Mouse (Mus musculus) midbrain, embryonic 13.5 days (tissue): ENCODE data around the gene 6030498E09Rik. TPM values are rescaled to one million over a fixed set of nuclear protein-coding genes. Genes with fewer than 3 reads are reported as not detected.
A peak's percentile ranks its signal among the peaks of the same experiment; 100 is the strongest.

ENCODE experiments used
- ATAC-seq: fragments of 200-750 bp; cut with Nextera tagmentation; 2 replicates; pipeline ENCODE4 v1.8.0; 2017; ENCODE audit warnings: mild to moderate bottlenecking, moderate TSS enrichment, moderate library complexity
- H3K27ac ChIP-seq: fragments of 300-500 bp; sonication (generic); 2 replicates; pipeline ENCODE4 v1.5.1; 2015; ENCODE audit warnings: inconsistent platforms, mild to moderate bottlenecking, moderate library complexity
- H3K27me3 ChIP-seq: fragments of 300-500 bp; sonication (generic); 2 replicates; pipeline ENCODE4 v1.6.1; 2015; ENCODE audit warnings: mild to moderate bottlenecking, inconsistent platforms
- H3K36me3 ChIP-seq: fragments of 300-500 bp; sonication (generic); 2 replicates; pipeline ENCODE4 v1.6.1; 2015; ENCODE audit warnings: mild to moderate bottlenecking, inconsistent platforms
- H3K4me1 ChIP-seq: fragments of 300-500 bp; sonication (generic); replicated peaks from 2 replicates; pipeline ENCODE4 v1.6.1; 2015; ENCODE audit warnings: inconsistent platforms
- H3K4me2 ChIP-seq: fragments of 300-500 bp; sonication (generic); replicated peaks from 2 replicates; pipeline ENCODE4 v1.6.1; 2015; ENCODE audit warnings: moderate library complexity, mild to moderate bottlenecking, inconsistent platforms
- H3K4me3 ChIP-seq: fragments of 300-500 bp; sonication (generic); replicated peaks from 2 replicates; pipeline ENCODE4 v1.5.1; 2015; ENCODE audit warnings: mild to moderate bottlenecking, inconsistent platforms
- H3K9ac ChIP-seq: fragments of 300-500 bp; sonication (generic); replicated peaks from 2 replicates; pipeline ENCODE4 v1.6.1; 2015; ENCODE audit warnings: mild to moderate bottlenecking, inconsistent platforms
- H3K9me3 ChIP-seq: fragments of 300-500 bp; sonication (generic); 2 replicates; pipeline ENCODE4 v1.6.1; 2016; ENCODE audit warnings: mild to moderate bottlenecking, inconsistent platforms
- WGBS: fragments of 180-500 bp; shearing (Covaris S2); methylation state at CpG from one replicate; pipeline ENCODE4 v1.1.7; 2015; 5-methylcytosine and 5-hydroxymethylcytosine counted together
- polyA plus RNA-seq: library from polyadenylated mRNA; unstranded; fragments of >200 nt; fragmentation: Nextera tagmentation; extraction: Ambion mirVana; gene quantifications from 2 replicates; pipeline ENCODE4 v1.2.1, GENCODE M21; 2015

6030498E09Rik gene
- polyA plus RNA-seq = 0.22 TPM in 1 of 2 replicates, not detected in the other

GRCm38 (mm10) chrX:38772478-38772877 is at the start of gene 6030498E09Rik:
Gene 6030498E09Rik, plus strand, starts transcription at chrX:38772671.
- ATAC-seq = no peak

GRCm38 (mm10) chrX:38730081-38730480 is 42.4 kb upstream of the 6030498E09Rik start:
- no peaks in the 10 kb centered on the region for H3K27me3 ChIP-seq
- 38% methylated on average over 5 of the region's 5 CpGs for WGBS
- H3K4me3 ChIP-seq = no peak overlapping the region
- H3K36me3 ChIP-seq = no peaks in the 10 kb centered on the region
- no peaks in the 10 kb centered on the region for H3K9me3 ChIP-seq
- H3K9ac ChIP-seq = no peak overlapping the region
- no peak overlapping the region for H3K27ac ChIP-seq
- H3K4me1 ChIP-seq = no peaks in the 10 kb centered on the region; the same call in 1 of the 2 replicates
- ATAC-seq = 0 out of 2 replicates have a peak, but pooled peaks have one; percentile 17
- no peak overlapping the region for H3K4me2 ChIP-seq

More at GRCm38 (mm10) chrX:38772478-38772877, at the start of gene 6030498E09Rik:
- Histone ChIP-seq H3K4me2 (no peak within 1 kb of the TSS), H3K4me3 (no peak within 1 kb of the TSS), H3K9ac (no peak within 1 kb of the TSS), H3K4me1 (no peaks in the 10 kb centered on the region), H3K36me3 (no peaks in the 10 kb centered on the region), H3K27me3 (no peaks in the 10 kb centered on the region), H3K9me3 (no peaks in the 10 kb centered on the region), H3K27ac (no peak within 1 kb of the TSS)
- WGBS = 78% methylated on average over 9 of the region's 9 CpGs

GRCm38 (mm10) chrX:38730639-38731038 is 41.8 kb upstream of the 6030498E09Rik start:
- Histone ChIP-seq H3K9me3 (no peaks in the 10 kb centered on the region), H3K27ac (no peak overlapping the region), H3K36me3 (no peaks in the 10 kb centered on the region), H3K4me1 (no peaks in the 10 kb centered on the region; the same call in 1 of the 2 replicates), H3K27me3 (no peaks in the 10 kb centered on the region), H3K9ac (no peak overlapping the region), H3K4me3 (no peak overlapping the region), H3K4me2 (no peak overlapping the region)
- ATAC-seq = no peak
- WGBS = 32% methylated on average over 2 of the region's 2 CpGs

- H3K9ac ChIP-seq = no peak overlapping the region
- H3K27ac ChIP-seq = no peak overlapping the region
- H3K9me3 ChIP-seq = no peaks in the 10 kb centered on the region
- H3K4me1 ChIP-seq = no peaks in the 10 kb centered on the region; the same call in 1 of the 2 replicates
- WGBS = 90% methylated on average over 5 of the region's 5 CpGs
- H3K4me3 ChIP-seq = no peak overlapping the region
- no peak for ATAC-seq
- H3K27me3 ChIP-seq = no peaks in the 10 kb centered on the region
- no peak overlapping the region for H3K4me2 ChIP-seq
- no peaks in the 10 kb centered on the region for H3K36me3 ChIP-seq
Observed at GRCm38 (mm10) chrX:38733683-38734082, 38.8 kb upstream of the 6030498E09Rik start.

- H3K9ac ChIP-seq = no peak overlapping the region
- H3K9me3 ChIP-seq = no peaks in the 10 kb centered on the region
- no peak overlapping the region for H3K27ac ChIP-seq
- H3K36me3 ChIP-seq = no peaks in the 10 kb centered on the region
- no peak overlapping the region for H3K4me3 ChIP-seq
- no peaks in the 10 kb centered on the region for H3K27me3 ChIP-seq
- ATAC-seq = 0 out of 2 replicates have a peak, but pooled peaks have one; percentile 37
- no peaks in the 10 kb centered on the region; the same call in 1 of the 2 replicates for H3K4me1 ChIP-seq
- WGBS = 60% methylated on average over 13 of the region's 13 CpGs
- no peak overlapping the region for H3K4me2 ChIP-seq
Observed at GRCm38 (mm10) chrX:38734916-38735880, 37.3 kb upstream of the 6030498E09Rik start.

- Histone ChIP-seq H3K9me3 (no peaks in the 10 kb centered on the region), H3K36me3 (no peaks in the 10 kb centered on the region), H3K9ac (no peak overlapping the region), H3K27ac (no peak overlapping the region), H3K4me1 (no peaks in the 10 kb centered on the region), H3K4me3 (no peak overlapping the region), H3K4me2 (no peak overlapping the region), H3K27me3 (no peaks in the 10 kb centered on the region)
- WGBS = 81% methylated on average over 2 of the region's 2 CpGs
- 0 out of 2 replicates have a peak, but pooled peaks have one; percentile 50 for ATAC-seq
Observed at GRCm38 (mm10) chrX:38771453-38771852, 1.0 kb upstream of the 6030498E09Rik start.

- no peaks in the 10 kb centered on the region for H3K9me3 ChIP-seq
- 41% methylated on average over 3 of the region's 3 CpGs for WGBS
Observed at GRCm38 (mm10) chrX:38771886-38772285, 585 bp upstream of the 6030498E09Rik start.

GRCm38 (mm10) chrX:38794373-38794772 is 21.9 kb downstream of the 6030498E09Rik start:
- Histone ChIP-seq H3K36me3 (no peaks in the 10 kb centered on the region), H3K27ac (no peak overlapping the region), H3K4me1 (no peaks in the 10 kb centered on the region), H3K9ac (no peak overlapping the region), H3K9me3 (no peaks in the 10 kb centered on the region), H3K27me3 (no peaks in the 10 kb centered on the region), H3K4me2 (no peak overlapping the region), H3K4me3 (no peak overlapping the region)
- 75% methylated on average over 3 of the region's 3 CpGs for WGBS
- ATAC-seq = no peak

More at GRCm38 (mm10) chrX:38771886-38772285, 585 bp upstream of the 6030498E09Rik start:
- Histone ChIP-seq H3K27ac (no peak overlapping the region), H3K27me3 (no peaks in the 10 kb centered on the region), H3K4me1 (no peaks in the 10 kb centered on the region), H3K4me3 (no peak overlapping the region), H3K4me2 (no peak overlapping the region), H3K9ac (no peak overlapping the region), H3K36me3 (no peaks in the 10 kb centered on the region)
- peak; percentile 50; the same call in 1 of the 2 replicates for ATAC-seq

GRCm38 (mm10) chrX:38813934-38814333 is 41.5 kb downstream of the 6030498E09Rik start:
- Histone ChIP-seq H3K9me3 (no peaks in the 10 kb centered on the region), H3K27me3 (no peaks in the 10 kb centered on the region), H3K9ac (no peak overlapping the region), H3K27ac (no peak overlapping the region), H3K4me1 (no peaks in the 10 kb centered on the region), H3K36me3 (no peaks in the 10 kb centered on the region), H3K4me2 (no peak overlapping the region), H3K4me3 (no peak overlapping the region)
- WGBS = 53% methylated on average over 3 of the region's 3 CpGs
- ATAC-seq = no peak

GRCm38 (mm10) chrX:38816841-38817240 is 44.4 kb downstream of the 6030498E09Rik start:
- ATAC-seq = no peak

GRCm38 (mm10) chrX:38958571-38958970 is 186.1 kb downstream of the 6030498E09Rik start:
- H3K4me2 ChIP-seq = no peak overlapping the region
- no peaks in the 10 kb centered on the region for H3K36me3 ChIP-seq
- no peaks in the 10 kb centered on the region for H3K27me3 ChIP-seq
- no peaks in the 10 kb centered on the region for H3K9me3 ChIP-seq
- ATAC-seq = no peak
- H3K9ac ChIP-seq = no peak overlapping the region
- no peak overlapping the region for H3K27ac ChIP-seq
- H3K4me3 ChIP-seq = no peak overlapping the region
- 55% methylated on average over 1 of the region's 1 CpGs for WGBS
- H3K4me1 ChIP-seq = no peaks in the 10 kb centered on the region

More at GRCm38 (mm10) chrX:38816841-38817240, 44.4 kb downstream of the 6030498E09Rik start:
- Histone ChIP-seq H3K4me3 (no peak overlapping the region), H3K27me3 (no peaks in the 10 kb centered on the region), H3K4me1 (no peaks in the 10 kb centered on the region), H3K36me3 (no peaks in the 10 kb centered on the region), H3K9ac (no peak overlapping the region), H3K27ac (no peak overlapping the region), H3K4me2 (no peak overlapping the region), H3K9me3 (no peaks in the 10 kb centered on the region)
- 73% methylated on average over 3 of the region's 3 CpGs for WGBS

GRCm38 (mm10) chrX:38996265-38996664 is 223.8 kb downstream of the 6030498E09Rik start:
- 92% methylated on average over 5 of the region's 5 CpGs for WGBS
- Histone ChIP-seq H3K27ac (no peak overlapping the region), H3K9me3 (no peaks in the 10 kb centered on the region), H3K4me2 (no peak overlapping the region), H3K4me3 (no peak overlapping the region), H3K27me3 (no peaks in the 10 kb centered on the region), H3K36me3 (no peaks in the 10 kb centered on the region), H3K9ac (no peak overlapping the region), H3K4me1 (no peaks in the 10 kb centered on the region)
- ATAC-seq = no peak
